Mouse (Mus musculus): ENCODE measurements around the gene Tmem91.

The Tmem91 gene

GRCm38 (mm10) chr7:25625594-25626250 is 49.2 kb downstream of the Tmem91 start:
- DNase-seq (ENCODE audit: low spot score): peak; percentile 42

- no peak for DNase-seq (ENCODE audit: low spot score)
Observed at GRCm38 (mm10) chr7:25624851-25625250, 50.1 kb downstream of the Tmem91 start.

- no peak for DNase-seq (ENCODE audit: low spot score)
Observed at GRCm38 (mm10) chr7:25623857-25624370, 51.1 kb downstream of the Tmem91 start.

GRCm38 (mm10) chr7:25620751-25621150 is 54.2 kb downstream of the Tmem91 start:
- DNase-seq (ENCODE audit: low spot score): no peak

- DNase-seq (ENCODE audit: low spot score): no peak
Observed at GRCm38 (mm10) chr7:25620101-25620500, 54.9 kb downstream of the Tmem91 start.

- no peak for DNase-seq (ENCODE audit: low spot score)
Observed at GRCm38 (mm10) chr7:25619722-25619991, 55.3 kb downstream of the Tmem91 start.

Measured in c-Kit-positive CD71-positive TER-119-positive erythroid progenitor cells, embryonic 14.5 days (primary cell).